Mouse (Mus musculus) heart, adult 11 months (tissue): ENCODE results near the gene Arfgap1.

ENCODE experiments used
- DNase-seq: peaks from one replicate; pipeline ENCODE4 v3.0.0; 2022

The Arfgap1 gene

DNA sequence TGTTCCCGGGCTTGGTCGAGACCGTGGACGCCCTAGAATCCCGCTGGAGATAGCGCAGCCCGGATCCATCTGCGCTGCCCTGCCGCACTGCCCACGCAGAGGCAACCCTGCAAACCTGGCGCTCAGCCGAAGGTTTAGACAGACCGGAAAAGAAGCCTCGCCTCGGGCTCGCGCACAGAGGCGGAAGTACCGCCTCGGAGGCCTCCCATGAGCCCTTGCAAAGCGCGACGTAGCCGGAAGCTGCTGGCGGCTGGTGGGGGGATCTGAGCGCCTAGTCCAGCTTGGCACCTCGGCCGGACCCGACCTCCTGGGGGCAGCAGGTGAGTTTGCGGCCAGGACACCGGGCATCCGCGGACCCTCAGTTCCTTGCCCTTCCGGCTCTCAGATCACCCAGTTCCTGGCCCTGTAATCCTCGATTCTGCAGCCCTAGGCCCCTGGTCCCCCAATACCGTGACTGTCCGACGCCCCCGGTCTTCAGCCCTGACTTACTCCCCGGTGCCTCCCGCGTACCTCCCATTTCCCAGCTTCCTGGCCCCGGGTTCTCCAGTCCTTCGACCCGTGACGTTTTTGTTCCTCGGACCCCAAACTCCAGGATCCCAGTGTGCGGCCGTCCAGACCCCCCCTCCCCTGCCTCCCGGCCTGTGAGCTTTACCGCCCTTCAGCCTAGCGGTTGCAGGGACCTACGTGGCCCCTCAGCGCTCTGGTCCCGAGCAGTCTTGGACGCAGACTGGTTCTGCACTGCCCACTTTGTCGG is at the start of gene Arfgap1:
Gene Arfgap1, plus strand, starts transcription at position 216 of the 754 bp plus-strand sequence.
- peak; percentile 99 for DNase-seq

DNA sequence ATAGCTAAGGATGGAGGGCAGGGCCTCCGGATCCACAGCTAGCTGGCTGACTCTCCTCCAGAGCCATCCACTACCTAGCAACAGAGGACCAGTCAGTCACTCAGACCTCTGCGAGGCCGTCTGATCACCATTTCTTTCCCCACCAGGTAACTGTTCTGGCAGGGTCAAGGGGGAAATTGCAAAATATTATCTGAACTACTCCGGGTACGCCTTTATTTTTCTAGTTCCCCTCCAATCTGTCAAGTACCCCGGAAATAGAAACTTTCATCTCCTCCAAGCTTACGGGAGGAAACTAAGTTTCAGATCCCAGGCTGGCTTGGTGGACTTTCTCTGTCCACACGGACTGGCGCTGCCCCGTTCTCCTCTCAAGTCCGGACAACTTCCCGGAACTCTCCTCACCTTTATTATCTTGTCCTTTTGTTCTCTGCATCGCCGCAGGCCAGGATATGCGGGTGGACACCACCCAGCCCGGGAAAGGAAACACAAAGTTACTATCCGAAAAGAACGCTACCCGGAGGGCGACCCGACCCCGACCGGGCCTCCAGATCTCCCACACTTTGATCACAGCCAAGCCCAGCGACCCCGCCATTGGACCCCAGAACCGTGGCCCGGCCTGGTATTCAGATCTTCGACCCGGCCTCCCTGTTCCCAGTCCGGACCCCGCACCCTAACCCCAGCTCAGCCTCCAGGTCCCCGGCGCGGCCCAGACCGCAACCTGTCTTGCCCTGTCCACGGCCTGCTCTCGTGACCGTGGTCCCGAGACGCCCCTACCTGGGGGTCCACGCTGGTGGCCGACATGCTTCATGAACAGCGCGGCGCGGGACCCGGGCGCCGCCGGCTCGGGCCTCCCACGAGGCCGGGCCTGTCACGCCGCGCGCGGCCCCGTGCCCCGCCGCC is 46.9 kb upstream of the Arfgap1 start:
- DNase-seq = peak; percentile 91

DNA sequence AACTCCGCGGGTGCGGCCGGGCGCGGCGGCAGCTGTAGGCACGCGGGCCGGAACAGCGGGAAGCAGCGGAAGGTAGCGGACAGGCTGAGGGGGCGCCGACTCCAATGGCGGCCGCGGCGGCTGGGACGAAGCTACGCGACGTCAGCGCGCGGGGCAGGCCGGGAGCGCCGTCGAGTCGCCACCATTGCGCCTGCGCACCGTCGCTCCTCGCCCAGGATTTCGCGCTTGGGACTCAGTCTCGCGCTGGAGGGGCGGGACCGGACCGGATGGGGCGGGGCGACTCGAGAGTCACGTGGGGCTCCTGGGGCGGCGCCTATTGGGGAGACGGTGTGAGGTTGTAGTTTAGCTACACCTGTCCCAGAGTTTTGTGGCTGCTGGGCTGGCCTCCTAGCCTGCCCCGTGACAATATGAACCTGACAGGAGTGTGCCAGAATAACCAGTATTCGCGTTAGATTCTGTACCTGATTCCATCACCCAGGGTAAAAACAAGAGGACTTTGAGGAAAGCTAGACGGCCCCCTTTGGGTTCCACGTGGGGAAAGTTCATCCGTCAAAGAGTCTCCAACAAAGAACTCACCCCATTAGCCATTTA is 46.1 kb upstream of the Arfgap1 start, which contains the start of gene Ythdf1:
Gene Ythdf1, minus strand, starts transcription at position 140 of the 591 bp plus-strand sequence.
- peak; percentile 99 for DNase-seq

DNA sequence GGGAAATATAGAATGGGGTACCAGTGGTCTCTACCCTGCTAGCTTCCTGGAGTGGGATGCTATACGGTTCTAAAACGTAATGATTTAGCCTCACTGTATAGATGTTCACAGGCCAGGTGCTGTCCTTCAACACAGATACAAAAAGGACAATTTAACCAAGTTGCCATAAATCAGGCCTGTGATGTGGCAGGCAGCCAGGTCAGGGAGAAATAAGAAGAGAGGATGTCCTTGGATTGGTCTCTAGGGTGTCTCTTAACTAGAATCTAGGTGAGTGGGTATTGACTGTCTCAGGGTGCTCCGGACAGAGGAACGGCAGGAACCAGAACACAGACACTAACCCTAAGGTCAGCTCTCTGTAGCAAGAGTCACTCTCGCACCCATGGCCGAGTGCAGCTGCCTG is 44.3 kb upstream of the Arfgap1 start:
- no peak for DNase-seq

DNA sequence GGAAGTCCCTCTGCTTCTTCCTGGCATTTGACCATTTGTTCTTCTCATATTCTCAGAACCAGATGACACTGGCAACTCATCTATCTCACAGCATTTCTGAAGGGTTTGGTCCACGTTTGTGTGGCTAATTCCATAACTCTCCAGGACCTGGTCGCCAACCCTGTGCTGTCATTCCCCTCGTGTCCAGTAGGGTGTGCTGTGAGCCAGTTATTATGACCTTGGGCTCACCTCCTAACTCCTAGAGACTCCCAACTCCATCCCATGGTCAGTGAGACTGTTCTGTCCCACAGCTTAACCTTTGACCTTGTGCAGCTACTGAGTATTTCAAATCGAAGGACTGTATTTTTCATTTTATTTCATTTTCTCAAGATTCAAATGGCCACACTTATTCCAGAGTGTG is 41.8 kb upstream of the Arfgap1 start:
- peak; percentile 96 for DNase-seq

DNA sequence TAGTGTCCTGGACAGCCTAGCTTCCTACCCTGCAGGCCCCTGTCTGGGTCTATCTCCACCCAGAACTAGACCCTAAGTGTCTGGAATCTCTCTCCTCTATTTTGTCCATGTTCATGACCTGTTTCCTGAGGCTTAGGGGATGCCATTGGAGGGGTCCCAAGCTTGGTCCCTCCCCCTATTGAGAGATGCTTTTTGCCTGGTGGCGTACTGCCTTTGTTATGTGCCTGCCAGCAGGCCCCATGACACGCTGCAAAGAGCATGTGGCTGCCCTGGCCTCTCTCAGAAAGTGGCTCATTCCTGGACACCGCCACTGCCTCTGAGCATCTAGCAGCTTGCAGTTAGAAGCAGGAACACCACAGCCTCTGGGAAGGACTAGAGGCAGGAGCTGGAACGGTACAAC is 38.3 kb upstream of the Arfgap1 start, which contains the start of gene Birc7:
Gene Birc7, plus strand, starts transcription at position 301 of the 400 bp plus-strand sequence.
- DNase-seq = no peak

DNA sequence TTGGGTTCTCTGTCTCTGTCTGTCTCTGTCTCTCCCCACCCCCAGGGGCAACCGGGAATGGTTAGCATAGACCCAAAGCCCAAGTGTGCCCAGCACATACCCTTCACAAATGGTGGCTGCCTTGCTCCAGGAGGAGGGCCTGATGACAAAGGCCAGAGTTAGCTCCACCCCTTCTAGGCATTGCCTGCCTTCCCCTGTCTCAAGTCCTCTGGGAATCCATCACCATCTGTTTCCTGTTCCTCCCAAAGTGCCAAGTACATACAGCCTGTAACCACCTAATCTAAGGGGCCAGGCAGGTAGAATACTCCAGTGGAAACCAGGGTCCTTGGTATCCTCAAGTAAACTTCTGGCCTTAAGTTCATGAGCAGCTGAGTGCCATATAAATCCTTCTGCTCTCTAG is 34.6 kb upstream of the Arfgap1 start:
- DNase-seq = no peak

DNA sequence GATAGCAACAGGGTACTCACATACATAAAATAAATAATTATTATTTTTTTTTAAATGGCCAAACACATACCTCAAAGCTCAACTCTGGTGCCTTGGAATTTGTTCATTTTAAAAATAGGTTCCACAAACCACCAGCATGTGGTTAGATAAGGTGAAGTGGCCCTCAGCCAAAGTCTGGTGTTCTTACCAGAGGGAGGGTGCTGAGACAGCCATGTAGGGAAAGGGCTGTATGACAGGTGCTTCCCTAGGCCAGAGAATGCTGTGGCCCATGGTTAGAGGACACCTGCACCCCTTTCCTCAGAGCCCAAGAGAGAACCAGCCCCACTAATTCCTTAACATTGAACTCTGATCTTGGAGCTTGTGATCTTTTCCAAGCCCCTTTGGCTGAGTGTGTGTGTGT is 26.8 kb upstream of the Arfgap1 start:
- no peak for DNase-seq

DNA sequence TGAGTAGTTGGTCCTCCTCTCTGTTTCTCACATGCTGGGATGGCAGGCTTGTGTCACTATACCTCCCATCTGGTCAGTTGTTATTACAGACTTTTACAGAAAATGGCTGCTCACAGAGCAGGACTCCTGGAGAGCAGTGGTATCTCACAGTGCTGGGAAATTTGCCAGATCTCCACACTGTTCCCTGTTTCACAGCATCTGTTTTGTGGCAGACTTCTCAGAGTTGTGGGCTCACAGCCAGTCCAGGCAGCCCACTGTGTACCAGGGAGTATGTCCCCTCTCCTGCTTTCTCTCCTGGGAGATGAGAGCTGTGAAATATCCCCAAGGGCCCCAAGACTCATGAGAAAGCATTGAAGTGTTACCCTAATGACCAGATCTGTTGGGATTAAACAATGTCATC is 25.2 kb upstream of the Arfgap1 start:
- DNase-seq = no peak

DNA sequence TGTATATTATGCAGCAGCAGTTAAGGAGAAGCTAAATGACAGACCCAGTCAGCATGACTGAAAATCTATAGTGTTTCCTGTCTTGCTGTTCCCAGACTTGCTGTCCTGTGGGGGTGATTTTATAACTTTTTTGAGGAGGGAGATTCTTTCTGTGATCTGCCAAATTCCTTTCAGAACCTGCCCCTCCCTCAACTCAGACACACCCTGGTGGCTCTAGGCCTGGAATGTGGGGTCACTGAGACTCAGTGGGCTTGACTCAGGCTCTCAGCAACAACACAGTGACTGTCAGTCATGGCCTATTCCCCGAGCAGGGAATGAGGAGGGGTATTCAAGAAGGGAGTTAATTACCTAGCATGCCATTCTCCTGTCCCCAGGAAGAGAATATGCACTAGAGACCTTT is 17.1 kb upstream of the Arfgap1 start:
- no peak for DNase-seq

DNA sequence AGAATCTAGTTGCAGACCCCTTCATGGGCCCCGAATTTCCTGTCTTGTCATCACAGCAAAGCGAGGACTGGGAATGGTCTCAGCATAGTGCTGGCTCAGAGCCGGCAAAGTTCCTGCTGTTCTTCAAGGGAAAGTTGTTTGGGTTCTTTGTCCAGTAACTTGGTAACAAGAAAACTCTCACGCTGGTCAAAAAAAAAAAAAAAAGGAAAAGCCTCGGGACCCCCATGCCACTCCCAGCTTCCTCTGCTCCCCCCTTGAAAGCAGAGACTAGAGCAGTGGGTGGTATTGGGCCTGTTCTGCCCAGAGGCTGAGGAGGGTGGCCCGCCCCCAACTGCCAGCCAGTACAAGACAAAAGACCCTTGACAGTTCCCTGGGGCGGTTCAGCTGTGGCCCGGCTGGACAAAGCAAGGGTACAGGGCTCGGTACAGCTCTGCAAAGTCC is 14.3 kb upstream of the Arfgap1 start:
- no peak for DNase-seq

DNA sequence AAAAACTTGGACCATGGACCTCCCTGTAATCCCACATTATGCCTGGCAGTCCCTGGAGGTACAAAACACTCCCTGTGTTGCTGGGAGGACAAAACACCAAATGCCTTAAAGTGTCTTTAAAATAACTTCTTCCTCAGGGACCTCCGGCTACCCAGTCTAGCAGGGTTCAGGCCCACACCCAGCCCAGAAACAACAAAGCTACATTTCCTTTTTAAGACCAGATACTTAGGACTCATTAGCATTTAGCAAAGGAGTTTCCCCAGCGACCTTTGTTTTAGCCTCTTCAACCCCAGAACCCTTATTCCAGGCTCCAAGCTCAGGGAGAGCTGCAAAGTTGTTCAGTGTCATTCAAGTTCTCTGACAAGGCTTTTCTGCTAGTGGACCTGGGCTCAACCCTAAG is 13.4 kb upstream of the Arfgap1 start:
- DNase-seq = no peak

DNA sequence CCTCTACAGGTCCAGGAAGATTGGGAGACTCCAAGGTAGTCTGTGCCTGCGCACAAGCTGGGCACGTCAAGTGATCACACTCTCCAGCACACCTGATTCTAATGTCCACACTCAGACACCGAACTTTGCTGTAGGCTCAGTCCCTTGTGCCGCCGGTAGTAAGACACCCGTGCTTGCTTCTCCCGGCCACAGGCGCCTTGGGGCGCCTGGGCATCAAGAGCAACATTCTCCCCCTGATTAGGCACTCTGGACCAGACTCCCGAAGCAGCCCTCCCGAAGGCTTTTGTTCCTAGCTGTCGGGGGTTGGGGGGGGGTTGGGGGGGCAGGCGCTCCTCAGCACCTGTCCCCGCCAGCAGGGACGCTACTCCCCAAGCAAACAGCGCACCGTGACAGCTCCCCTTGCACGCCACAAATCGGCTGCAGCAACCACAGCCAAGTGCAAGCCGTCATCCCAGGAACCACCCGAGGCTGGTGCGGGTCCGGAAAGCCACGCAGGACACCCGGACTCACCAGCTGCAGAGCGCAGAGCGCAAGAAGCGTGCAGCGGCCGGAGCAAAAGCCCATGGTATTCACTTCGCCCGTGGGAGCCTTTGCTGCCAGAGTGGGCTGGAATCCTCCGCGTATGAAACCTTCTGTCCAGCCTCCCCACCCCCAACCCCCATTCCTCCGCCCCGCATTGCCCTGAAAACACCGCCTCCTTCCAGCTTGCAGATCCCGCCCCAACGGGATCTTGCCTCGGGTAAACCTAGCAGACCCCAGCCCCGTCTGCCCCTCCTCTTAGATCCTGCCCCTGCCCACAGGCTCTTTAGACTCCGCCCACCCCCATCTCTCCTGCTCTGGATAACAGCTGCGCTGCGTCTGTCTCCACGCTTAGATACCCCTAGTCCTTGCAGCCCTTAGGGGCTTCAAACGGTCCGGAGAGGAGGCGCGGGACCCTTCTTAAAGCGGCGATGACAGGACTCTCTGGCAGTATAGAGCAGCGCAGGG is 12.7 kb upstream of the Arfgap1 start, which contains the start of gene Nkain4:
Gene Nkain4, minus strand, starts transcription at position 639 of the 987 bp plus-strand sequence.
- peak; percentile 93 for DNase-seq

DNA sequence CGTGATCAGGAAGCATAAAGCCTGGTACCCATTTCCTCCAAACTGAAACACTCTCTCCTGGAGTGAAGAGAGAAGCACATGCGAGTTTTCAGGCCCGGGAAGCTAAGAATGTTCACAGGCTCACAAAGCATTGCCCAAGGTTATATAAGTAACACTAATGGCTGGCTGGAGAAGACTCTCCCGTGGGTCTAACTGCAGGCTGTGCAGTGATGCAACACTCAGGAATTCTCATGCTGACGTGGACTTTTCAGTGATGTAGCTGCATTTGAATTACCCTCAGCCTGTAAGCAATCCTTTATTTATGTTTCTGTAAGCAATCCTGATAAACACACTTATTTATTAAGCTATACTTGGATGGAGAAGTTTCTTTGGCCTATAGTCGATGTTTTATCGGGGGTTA is 7.4 kb upstream of the Arfgap1 start:
- DNase-seq = no peak

DNA sequence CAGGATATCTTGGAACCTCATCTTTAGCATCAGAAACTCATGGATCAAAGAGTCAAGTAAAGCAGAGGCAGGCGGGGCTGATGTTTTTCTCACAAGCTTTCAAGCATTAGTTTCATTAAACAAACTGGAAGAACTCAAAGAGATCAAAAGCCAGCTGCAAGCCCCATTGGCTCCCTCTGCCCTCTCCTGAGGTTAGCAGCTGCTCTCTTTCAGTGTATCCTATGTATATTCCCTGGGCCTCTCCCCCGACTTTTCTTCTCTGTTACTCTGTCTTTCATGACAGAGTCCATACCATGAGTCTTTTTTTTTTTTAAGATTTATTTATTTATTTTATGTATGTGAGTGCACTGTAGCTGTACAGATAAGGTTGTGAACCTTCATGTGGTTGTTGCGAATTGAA is 6.8 kb upstream of the Arfgap1 start:
- DNase-seq = no peak

DNA sequence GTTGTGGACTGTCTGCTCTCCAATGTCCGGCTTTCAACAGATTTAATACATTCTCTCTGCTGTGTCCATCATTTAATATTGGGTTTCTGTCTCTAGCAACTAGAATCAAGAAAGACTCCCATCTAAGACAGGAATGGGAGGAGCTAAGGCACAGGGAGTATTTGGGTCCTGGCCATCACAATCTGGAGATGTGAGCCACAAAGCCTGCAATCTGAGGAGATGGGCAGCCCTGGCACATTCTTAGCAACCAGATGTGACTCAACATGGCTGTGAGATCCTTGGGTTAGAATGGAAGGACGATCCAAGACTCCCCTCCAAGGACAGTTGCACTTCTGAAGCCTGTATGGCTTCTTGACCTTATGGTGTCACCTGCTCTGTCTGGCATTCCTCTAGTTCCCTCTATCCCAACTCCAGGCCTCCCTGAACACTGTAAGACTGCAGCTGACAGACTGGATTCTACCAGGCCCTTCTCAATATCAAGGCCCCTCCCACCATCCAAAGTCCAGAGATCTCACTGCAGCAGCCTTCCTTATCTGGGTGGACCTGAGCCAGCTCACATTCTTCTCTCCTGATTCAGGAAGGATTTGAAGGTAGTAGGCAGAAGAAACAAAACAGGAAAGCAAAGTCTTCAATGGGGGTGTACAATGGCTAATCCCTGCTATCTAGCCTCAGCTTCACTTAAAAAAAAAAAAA is 4.3 kb upstream of the Arfgap1 start:
- DNase-seq = no peak

DNA sequence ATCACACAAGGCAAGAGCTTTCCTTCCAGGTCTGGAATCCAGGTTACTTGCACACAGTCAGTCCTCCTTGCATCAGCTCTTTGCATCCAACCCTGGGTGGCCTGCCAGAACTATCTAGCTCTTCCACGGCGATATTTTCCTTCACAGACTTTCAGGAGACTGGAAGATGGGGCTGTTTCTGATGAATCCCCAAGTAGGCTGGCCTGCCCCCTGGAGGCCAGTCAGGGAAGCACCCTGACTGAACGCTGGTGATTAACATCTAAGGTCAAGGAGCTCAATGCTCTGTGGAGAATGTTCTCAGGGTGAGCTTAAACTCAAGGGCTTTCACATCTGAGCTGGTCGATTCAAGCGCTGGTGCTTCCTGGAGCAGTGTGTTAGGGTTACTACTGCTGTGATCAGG is 3.1 kb upstream of the Arfgap1 start:
- DNase-seq = peak; percentile 93

DNA sequence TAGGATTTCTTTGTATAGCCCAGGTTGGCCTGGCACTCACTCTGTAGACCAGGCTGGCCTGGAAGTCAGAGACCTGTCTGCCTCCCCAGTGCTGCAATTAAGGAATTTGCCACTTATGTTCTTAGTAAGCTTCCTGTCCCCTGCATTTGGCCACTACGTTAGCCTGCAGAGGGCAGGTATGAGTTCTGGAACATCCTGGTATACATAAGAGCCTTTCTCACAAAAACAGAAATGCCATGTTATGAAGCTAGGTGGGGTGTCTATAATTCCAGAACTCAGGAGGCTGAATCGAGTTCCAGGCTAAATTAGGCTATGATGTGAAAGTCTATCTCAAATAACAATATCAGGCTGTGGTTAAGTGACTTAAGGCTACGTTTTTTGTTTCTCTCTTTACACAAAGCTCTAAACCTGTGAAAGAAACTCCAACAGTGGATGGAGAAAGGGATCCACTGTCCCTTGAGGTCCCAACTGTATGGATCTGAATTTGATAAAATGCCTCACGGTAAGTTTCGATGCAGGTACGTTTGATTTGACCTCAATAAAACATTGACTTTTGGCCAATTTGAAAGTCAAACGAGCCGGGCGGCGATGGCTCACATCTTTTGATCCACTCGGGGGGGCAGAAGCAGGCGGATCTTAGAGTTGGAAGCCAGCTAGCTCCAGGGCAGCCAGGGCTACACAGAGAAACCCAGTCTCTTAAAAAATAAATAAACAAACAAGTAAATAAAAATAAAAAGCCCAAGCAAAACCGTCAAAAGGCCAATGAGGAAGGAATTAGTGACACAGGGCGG is 738 bp upstream of the Arfgap1 start:
- no peak for DNase-seq

DNA sequence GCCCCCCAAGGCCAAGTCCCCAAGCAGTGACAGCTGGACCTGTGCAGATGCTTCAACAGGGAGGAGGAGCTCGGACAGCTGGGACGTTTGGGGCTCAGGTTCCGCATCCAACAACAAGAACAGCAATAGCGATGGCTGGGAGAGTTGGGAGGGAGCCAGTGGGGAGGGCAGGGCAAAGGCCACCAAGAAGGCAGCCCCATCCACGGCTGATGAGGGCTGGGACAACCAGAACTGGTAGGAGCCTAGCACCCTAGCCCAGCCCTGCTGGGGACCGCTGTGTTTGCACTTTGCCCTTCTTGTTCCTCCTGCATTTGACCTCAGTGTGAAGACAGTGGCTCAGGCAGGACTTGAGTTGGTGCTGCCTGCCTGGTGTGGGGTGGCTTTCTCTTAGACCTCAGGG is 14.1 kb downstream of the Arfgap1 start:
- DNase-seq = no peak

DNA sequence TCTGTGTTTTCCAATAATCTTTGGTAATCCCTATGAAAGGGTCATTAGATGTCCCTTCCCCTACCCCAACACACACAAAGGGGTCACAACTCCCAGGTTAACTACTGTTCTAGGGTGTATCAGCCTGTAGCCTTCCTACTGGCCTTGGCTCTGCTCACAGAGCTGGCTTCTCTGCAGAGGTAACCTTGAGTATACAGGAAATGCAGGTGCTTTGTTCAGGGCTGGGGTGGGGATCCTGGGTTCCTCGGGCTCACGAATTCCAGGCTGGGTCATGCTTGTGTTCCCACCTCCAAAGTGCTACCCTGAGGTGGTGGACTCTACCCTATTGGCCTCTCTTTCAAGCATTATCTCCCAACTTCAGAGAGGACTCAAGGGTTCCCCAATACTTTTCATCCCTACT is 18.6 kb downstream of the Arfgap1 start:
- no peak for DNase-seq

DNA sequence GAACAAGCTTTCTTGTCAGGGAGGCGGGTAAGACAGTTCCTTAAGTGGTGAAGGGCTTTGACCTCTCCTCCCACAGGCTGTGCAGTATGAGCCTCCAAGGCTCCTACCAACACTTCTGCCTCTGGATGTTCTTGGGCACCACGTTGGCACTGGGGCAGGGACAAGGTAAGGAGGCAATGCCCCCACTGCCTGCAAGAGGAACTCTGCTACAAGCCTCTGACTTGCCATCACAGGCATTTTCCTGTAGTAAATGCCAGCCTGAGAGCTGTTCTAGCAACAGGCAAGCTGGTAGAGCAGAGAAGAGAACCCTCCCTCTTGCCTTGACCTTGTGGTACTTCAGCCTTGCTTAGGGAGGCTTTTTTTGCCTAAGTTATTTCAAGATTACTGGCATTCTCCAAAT is 19.4 kb downstream of the Arfgap1 start, which contains the start of gene Col20a1:
Gene Col20a1, plus strand, starts transcription at position 87 of the 400 bp plus-strand sequence.
- no peak for DNase-seq
